Mouse (Mus musculus): ENCODE measurements around the gene Arhgef17. TPM values are rescaled to one million over a fixed set of nuclear protein-coding genes. Genes with fewer than 3 reads are reported as not detected.

The Arhgef17 gene
- total RNA-seq (2023): 0.06 to 0.24 TPM in 2 of 4 replicates, not detected in the others

GRCm38 (mm10) chr7:100931926-100932480 lies at the start of gene Arhgef17:
Arhgef17 (minus strand) TSS chr7:100932107.

GRCm38 (mm10) chr7:100974135-100974903 lies 42.4 kb upstream of the Arhgef17 start, which contains the start of gene P2ry6:
P2ry6 (minus strand) TSS chr7:100974649.

GRCm38 (mm10) chr7:100862828-100863638 lies 68.9 kb downstream of the Arhgef17 start, which contains the start of gene Relt:
Relt (minus strand) TSS chr7:100863446.

Other genes starting within 250 kb of the Arhgef17 start
- gene Fam168a, start 225.5 kb downstream of the Arhgef17 start, total RNA-seq (2023): 33.7 to 40.5 TPM (median 36.2 TPM) in 4 replicates
- gene Relt, start 68.7 kb downstream of the Arhgef17 start, total RNA-seq (2023): 25.2 to 36.1 TPM (median 29.0 TPM) in 4 replicates
- gene P2ry6, start 42.5 kb upstream of the Arhgef17 start, total RNA-seq (2023): 0.28 to 0.40 TPM (median 0.39 TPM) in 4 replicates
- 0.39 to 3.3 TPM (median 0.52 TPM) in 4 replicates for gene P2ry2, start 80.8 kb upstream of the Arhgef17 start, total RNA-seq (2023)
- 449 to 524 TPM (median 489 TPM) in 4 replicates for gene Fchsd2, start 160.8 kb upstream of the Arhgef17 start, total RNA-seq (2023)

Measured in B cell, adult 62 days (primary cell).